Mouse (Mus musculus) stomach, embryonic 15.5 days (tissue): ENCODE results near the gene Slc25a34. TPM values are rescaled to one million over a fixed set of nuclear protein-coding genes. Genes with fewer than 3 reads are reported as not detected.

Experiments used
- ATAC-seq: fragments of 200-750 bp; cut with Nextera tagmentation; 2 replicates; pipeline ENCODE4 v1.8.0; 2017; ENCODE audit warnings: low read depth, moderate number of reproducible peaks, moderate TSS enrichment; ENCODE audit not compliant: insufficient read depth, low FRiP score
- H3K27ac ChIP-seq: fragments of 300-500 bp; sonication (generic); 2 replicates; pipeline ENCODE4 v1.5.1; 2015; ENCODE audit warnings: mild to moderate bottlenecking, inconsistent platforms
- H3K27me3 ChIP-seq: fragments of 300-500 bp; sonication (generic); replicated peaks from 2 replicates; pipeline ENCODE4 v1.6.1; 2015; ENCODE audit warnings: inconsistent platforms
- H3K36me3 ChIP-seq: fragments of 300-500 bp; sonication (generic); 2 replicates; pipeline ENCODE4 v1.6.1; 2015; ENCODE audit warnings: inconsistent platforms
- H3K4me1 ChIP-seq: fragments of 300-500 bp; sonication (generic); 2 replicates; pipeline ENCODE4 v1.6.1; 2015; ENCODE audit warnings: inconsistent platforms
- H3K4me2 ChIP-seq: fragments of 300-500 bp; sonication (generic); 2 replicates; pipeline ENCODE4 v1.6.1; 2015; ENCODE audit warnings: mild to moderate bottlenecking, inconsistent platforms
- H3K4me3 ChIP-seq: fragments of 300-500 bp; sonication (generic); replicated peaks from 2 replicates; pipeline ENCODE4 v1.5.1; 2015; ENCODE audit warnings: inconsistent platforms
- H3K9ac ChIP-seq: fragments of 300-500 bp; sonication (generic); 2 replicates; pipeline ENCODE4 v1.6.1; 2015; ENCODE audit warnings: inconsistent platforms
- H3K9me3 ChIP-seq: fragments of 300-500 bp; sonication (generic); 2 replicates; pipeline ENCODE4 v1.6.1; 2016; ENCODE audit warnings: inconsistent platforms
- whole genome bisulfite sequencing: fragments of 180-500 bp; shearing (Covaris S2); methylation state at CpG from one replicate; pipeline ENCODE4 v1.1.7; 2015; 5-methylcytosine and 5-hydroxymethylcytosine counted together
- polyA plus RNA-seq: library from polyadenylated mRNA; unstranded; fragments of >200 nt; fragmentation: Nextera tagmentation; extraction: Ambion mirVana; gene quantifications from 2 replicates; pipeline ENCODE4 v1.2.1, GENCODE M21; 2015

The Slc25a34 gene
- polyA plus RNA-seq, 1 experiment from 2014 or later = 0.71 TPM

DNA sequence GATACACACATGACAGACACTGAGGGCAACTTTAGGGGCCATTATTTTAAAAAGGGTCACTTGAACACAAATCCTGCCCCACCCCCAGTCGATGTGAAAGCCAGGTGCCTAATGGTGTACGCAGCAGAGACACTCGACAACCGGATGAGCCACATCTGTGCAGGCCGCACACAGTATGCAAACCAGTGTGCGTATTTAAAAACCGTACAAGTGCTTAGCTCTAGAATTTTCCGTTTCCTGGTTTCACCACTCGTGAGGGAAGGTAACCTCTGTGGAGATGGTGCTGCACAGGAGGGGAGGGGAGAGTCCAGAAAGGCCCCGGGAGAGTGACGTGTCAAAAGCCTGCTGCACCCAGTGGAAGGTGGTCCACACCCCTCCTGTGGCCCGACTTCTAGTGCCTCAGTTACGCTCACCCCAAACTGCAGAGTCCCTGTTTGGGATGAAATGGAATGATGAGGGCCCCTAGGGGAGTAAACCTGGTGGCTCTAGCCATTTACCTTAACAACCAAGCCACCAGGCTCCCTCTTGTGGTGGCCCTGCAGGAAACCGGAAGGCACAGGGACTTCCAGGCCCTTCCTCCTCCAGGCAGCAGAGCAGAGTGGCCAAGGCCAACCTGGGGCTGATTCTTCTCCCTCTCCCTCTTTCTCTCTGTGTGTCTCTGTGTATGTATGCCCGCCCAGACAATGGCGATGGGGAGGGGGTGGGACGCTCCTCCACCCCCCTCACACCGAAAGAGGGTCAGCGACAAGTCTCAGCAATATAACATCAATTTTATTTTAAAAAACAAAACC is 1.6 kb upstream of the Slc25a34 start:
- no peak for ATAC-seq

DNA sequence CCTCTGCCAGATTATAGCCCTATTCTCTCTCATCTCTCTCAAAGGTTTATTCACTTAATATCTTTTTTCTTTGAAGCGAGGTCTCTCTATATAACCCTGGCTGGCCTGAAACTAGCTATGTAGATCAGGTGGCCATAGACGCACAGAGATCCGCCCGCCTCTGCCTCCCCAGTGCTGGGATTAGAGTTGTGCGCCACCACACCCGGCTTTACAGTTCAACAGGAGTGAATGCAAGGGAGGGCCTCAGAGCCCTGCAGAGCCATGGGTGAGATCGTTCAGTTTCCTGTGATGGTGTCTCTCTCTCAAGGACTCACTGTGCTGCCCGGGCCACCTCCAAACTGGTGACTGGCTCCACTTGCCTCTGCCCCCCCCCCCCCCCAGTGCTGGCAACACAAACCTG is 513 bp upstream of the Slc25a34 start:
- Histone ChIP-seq H3K27ac (no peak overlapping the region), H3K9ac (no peak overlapping the region), H3K4me3 (no peak overlapping the region), H3K27me3 (no peaks in the 10 kb centered on the region), H3K4me2 (no peak overlapping the region), H3K36me3 (peaks cover 4% of the 10 kb centered on the region; the same call in 1 of the 2 replicates), H3K9me3 (no peaks in the 10 kb centered on the region), H3K4me1 (peaks cover 10% of the 10 kb centered on the region)
- no peak; the same call in 1 of the 2 replicates for ATAC-seq
- WGBS = 88% methylated on average over 8 of the region's 8 CpGs

More for the DNA sequence above, 1.6 kb upstream of the Slc25a34 start:
- Histone ChIP-seq H3K27ac (no peak overlapping the region), H3K4me3 (no peak overlapping the region), H3K27me3 (no peaks in the 10 kb centered on the region), H3K4me2 (no peak overlapping the region), H3K9me3 (no peaks in the 10 kb centered on the region), H3K36me3 (peaks cover 13% of the 10 kb centered on the region; the same call in 1 of the 2 replicates), H3K9ac (no peak overlapping the region), H3K4me1 (peaks cover 10% of the 10 kb centered on the region)
- 71% methylated on average over 19 of the region's 19 CpGs for WGBS

DNA sequence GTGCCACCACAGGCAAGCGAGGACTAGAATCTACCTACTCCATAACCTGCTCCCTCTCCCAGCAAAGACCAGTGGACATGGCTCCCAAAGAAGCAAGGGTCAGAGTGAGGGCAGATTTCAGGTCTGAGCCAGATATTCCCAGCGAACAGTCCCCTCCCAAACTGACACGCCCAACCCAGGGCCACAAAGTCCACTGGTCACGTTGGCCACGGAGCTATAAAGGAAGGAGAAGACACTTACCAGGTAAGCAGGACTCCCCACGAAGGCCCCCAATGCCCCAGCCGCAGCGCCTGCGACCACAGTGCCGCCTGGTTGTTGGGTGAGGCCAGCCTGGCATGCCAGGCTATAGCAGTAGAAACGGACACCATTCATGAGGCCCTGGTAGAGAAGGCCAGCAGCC is 584 bp downstream of the Slc25a34 start:
- peaks cover 16% of the 10 kb centered on the region for H3K4me1 ChIP-seq
- no peak overlapping the region for H3K4me3 ChIP-seq
- H3K36me3 ChIP-seq = peaks cover 3% of the 10 kb centered on the region; the same call in 1 of the 2 replicates
- ATAC-seq = no peak
- H3K27ac ChIP-seq = no peak overlapping the region
- no peak overlapping the region for H3K4me2 ChIP-seq
- no peaks in the 10 kb centered on the region for H3K27me3 ChIP-seq
- no peak overlapping the region for H3K9ac ChIP-seq
- H3K9me3 ChIP-seq = no peaks in the 10 kb centered on the region
- 76% methylated on average over 11 of the region's 11 CpGs for whole genome bisulfite sequencing

DNA sequence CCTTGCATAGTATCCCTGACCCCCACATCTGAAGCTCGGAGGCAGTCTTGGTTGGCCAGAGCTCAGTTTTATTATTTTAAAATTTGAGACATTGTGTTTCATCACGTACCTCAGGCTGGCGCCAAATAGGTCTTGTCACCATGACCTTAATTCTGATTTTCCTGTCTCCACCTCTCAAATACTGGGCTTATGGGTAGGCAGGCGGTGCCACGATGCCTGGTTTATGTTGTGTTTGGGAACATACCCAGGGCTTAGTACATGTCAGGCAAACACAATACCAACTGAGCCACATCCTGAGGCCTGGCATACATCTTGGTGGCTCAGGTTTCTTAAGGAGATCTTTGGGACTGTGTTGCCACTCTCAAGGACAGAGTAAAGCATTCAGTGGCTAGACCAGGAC is 1.0 kb downstream of the Slc25a34 start:
- Histone ChIP-seq H3K4me1 (peaks cover 21% of the 10 kb centered on the region), H3K9ac (no peak overlapping the region), H3K36me3 (peaks cover 3% of the 10 kb centered on the region; the same call in 1 of the 2 replicates), H3K4me3 (no peak overlapping the region), H3K9me3 (no peaks in the 10 kb centered on the region), H3K27ac (no peak overlapping the region), H3K4me2 (no peak overlapping the region), H3K27me3 (no peaks in the 10 kb centered on the region)
- ATAC-seq = no peak
- WGBS = 77% methylated on average over 5 of the region's 5 CpGs

DNA sequence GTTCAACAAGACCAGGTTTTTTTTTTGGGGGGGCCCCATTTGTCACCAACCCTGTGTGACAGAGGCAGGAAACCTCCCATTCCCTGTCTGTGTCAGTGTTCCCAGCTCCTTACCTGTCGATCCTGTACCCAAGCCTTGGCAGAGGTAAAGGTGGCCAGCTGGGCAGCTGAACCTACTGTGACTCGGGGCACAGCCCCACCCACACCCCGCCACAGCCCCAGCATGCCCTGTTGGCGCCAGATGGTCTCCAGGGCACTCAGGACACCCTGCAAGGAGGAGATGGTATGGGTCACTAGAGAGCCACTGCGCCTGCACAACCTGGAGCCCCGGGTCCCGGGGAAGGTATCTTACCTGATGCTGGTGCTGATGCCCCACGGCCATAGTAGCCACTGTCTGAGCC is 1.5 kb downstream of the Slc25a34 start:
- H3K27me3 ChIP-seq = no peaks in the 10 kb centered on the region
- no peak overlapping the region for H3K9ac ChIP-seq
- no peak for ATAC-seq

DNA sequence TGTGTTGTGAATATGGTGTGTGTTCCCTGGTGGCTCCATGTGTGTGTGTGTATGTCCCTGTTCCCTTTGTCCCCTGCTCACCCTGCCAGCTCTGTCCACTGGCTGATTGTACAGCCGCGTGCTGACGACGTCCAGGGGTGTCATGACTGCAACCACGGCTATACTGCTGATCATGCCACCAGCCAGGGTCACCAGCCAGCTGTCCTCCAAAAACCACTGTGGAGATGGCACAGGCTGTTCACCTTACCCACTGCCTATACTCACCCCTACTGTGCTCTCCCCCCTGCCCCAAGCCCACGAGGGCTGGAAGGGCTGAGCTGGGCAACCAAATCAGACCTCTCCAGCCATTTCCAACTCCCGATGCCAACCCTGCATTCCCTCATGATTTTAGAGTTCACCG is 2.3 kb downstream of the Slc25a34 start:
- H3K9ac ChIP-seq = no peak overlapping the region
- H3K4me3 ChIP-seq = no peak overlapping the region
- no peaks in the 10 kb centered on the region for H3K9me3 ChIP-seq
- H3K4me1 ChIP-seq = peaks cover 25% of the 10 kb centered on the region
- no peak overlapping the region for H3K4me2 ChIP-seq
- 83% methylated on average over 8 of the region's 8 CpGs for WGBS
- no peak overlapping the region for H3K27ac ChIP-seq
- H3K36me3 ChIP-seq = no peaks in the 10 kb centered on the region
- no peak for ATAC-seq
- H3K27me3 ChIP-seq = no peaks in the 10 kb centered on the region

More for the DNA sequence above, 1.5 kb downstream of the Slc25a34 start:
- no peaks in the 10 kb centered on the region for H3K9me3 ChIP-seq
- H3K4me2 ChIP-seq = no peak overlapping the region
- peaks cover 25% of the 10 kb centered on the region for H3K4me1 ChIP-seq
- H3K4me3 ChIP-seq = no peak overlapping the region
- 0 out of 2 replicates have a peak, but pooled peaks cover 3% of the 10 kb centered on the region for H3K36me3 ChIP-seq
- 83% methylated on average over 8 of the region's 8 CpGs for WGBS
- H3K27ac ChIP-seq = no peak overlapping the region

DNA sequence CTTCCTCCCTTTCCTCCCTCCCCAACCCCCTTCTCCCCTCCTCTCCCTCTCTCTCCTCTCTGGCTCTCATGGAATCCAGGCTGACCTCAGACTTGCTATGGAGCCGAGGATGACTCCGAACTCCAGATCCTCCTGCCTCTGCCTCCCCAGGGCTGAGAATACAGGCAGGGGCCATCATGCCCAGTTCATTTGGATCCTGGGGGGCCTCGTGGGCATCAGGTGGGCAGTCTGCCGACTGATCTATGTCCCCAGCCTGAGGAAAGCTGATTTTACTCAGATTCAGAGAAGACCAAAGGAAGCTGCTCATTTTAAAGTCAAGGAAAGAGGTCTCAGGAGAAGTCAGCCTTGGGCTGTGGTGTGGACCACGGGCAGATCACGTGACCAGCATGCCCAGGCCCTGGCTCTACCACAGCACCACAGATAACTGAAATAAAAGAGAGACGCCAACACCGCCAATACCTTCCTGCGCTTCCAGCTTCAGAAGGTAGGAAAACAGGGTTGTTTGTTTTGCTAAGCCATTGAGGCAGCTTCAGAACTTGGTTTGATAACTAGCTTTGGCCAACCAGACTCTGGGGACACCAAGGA is 4.2 kb downstream of the Slc25a34 start:
- Histone ChIP-seq H3K36me3 (no peaks in the 10 kb centered on the region), H3K9ac (no peak overlapping the region), H3K4me3 (no peak overlapping the region), H3K27ac (no peak overlapping the region), H3K27me3 (no peaks in the 10 kb centered on the region), H3K9me3 (no peaks in the 10 kb centered on the region), H3K4me1 (peaks cover 25% of the 10 kb centered on the region), H3K4me2 (no peak overlapping the region)
- ATAC-seq = no peak
- 84% methylated on average over 9 of the region's 9 CpGs for WGBS

DNA sequence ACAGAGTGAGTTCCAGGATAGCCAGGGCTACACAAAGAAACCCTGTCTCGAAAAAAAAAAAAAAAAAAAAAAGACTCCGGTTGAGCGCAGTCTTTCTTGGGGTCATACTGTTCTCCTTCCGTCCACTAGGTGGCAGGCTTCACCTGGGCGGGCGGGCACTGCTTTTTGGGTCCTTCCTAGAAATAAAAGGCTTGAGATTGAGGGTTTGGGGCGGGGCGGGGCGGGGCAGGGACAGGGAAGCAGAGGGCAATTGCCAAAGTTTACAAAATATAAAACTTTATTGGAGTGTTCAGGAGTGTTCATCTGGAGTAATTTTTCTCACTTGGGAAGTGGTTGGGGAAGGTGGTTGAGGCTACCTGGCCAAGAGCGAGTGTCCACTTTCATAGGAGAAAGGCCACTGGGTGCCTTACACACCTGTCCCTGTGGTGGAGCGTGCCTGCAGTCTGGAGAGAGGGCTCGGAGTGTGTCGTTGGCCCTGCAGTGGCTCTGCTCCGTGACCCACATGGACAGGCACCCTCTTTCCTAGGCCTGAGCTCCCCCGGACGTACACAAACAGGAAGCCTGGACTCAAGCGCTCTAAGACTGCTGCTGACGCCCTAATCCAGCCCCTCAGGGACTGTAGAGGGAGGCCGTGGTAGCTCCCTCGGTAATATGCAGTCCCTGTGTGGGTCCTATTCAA is 4.9 kb downstream of the Slc25a34 start, which contains the start of gene Tmem82:
Tmem82 (minus strand) TSS at position 69 of the 679 bp plus-strand sequence.
- no peak within 1 kb of the TSS for H3K27ac ChIP-seq
- WGBS = 32% methylated on average over 20 of the region's 20 CpGs

DNA sequence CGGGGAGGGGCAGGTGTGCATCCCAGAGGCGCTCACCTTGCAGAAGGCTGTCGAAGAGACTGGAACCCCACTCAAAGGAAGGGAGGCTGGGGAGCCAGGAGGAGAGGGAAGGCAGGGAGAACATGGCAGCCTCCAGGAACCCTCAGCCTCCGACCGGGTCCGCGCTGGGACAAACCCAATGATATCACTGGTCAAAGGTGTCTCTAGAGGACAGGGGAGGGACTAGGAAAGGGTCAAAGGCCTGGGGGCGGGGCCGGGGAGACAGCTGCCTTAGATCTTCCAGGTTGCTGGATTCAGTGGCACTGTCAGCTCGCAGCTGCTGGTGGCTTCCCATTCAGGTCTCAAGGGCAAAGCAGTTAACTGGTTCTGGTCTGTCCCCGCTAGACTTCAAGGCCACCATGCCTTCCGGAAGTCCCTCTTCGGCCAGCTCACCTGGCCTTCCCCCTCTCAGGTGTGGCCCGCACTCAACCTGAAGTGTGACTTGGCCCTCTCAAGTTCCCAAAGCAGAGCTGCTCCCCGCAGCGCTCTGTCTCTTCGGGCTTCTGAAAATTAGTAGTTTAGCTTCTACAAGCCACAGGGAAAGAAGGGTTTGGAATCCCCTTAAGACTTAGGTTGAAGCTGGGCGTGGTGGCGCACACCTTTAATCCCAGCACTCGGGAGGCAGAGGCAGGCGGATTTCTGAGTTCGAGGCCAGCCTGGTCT is 5.6 kb downstream of the Slc25a34 start:
- Histone ChIP-seq H3K9ac (no peak overlapping the region), H3K36me3 (no peaks in the 10 kb centered on the region), H3K4me1 (peaks cover 17% of the 10 kb centered on the region), H3K27ac (no peak overlapping the region), H3K27me3 (no peaks in the 10 kb centered on the region), H3K4me2 (peak overlapping the region; percentile 61), H3K4me3 (peak overlapping the region; percentile 29), H3K9me3 (no peaks in the 10 kb centered on the region)
- 16% methylated on average over 22 of the region's 22 CpGs for WGBS
- peak; percentile 23; the same call in 1 of the 2 replicates for ATAC-seq

More for the DNA sequence above, 4.9 kb downstream of the Slc25a34 start, which contains the start of gene Tmem82:
- H3K9me3 ChIP-seq = no peaks in the 10 kb centered on the region
- peak within 1 kb of the TSS; percentile 61 for H3K4me2 ChIP-seq
- no peaks in the 10 kb centered on the region for H3K36me3 ChIP-seq
- H3K4me3 ChIP-seq = peak within 1 kb of the TSS; percentile 29
- peaks cover 23% of the 10 kb centered on the region for H3K4me1 ChIP-seq
- no peak for ATAC-seq
- H3K9ac ChIP-seq = no peak within 1 kb of the TSS
- H3K27me3 ChIP-seq = no peaks in the 10 kb centered on the region

DNA sequence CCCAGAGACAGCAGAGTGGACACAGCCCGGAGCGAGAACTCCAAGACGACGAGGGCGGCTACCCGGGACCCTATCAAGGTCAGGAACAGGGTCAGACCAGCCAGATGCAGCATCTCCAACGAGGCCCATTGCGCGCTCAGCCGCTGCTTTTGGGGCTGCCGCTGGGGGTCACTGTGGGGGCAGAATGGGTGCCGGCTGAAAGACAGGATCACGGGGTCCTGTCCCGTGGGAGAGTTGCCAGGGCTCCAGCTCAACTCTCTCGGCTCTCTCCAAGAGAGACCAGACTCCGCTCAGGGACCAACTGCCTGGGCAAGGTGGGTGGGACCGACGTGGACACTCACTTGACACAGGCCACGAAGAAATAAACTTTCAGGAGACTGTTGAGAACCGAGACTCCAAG is 6.3 kb downstream of the Slc25a34 start:
- peak overlapping the region; percentile 29 for H3K4me3 ChIP-seq
- ATAC-seq = no peak
- H3K4me1 ChIP-seq = peaks cover 16% of the 10 kb centered on the region
- 8% methylated on average over 20 of the region's 20 CpGs for WGBS
- H3K36me3 ChIP-seq = no peaks in the 10 kb centered on the region
- no peak overlapping the region for H3K27ac ChIP-seq
- peak overlapping the region; percentile 61 for H3K4me2 ChIP-seq
- H3K9ac ChIP-seq = no peak overlapping the region
- H3K9me3 ChIP-seq = no peaks in the 10 kb centered on the region
- no peaks in the 10 kb centered on the region for H3K27me3 ChIP-seq

DNA sequence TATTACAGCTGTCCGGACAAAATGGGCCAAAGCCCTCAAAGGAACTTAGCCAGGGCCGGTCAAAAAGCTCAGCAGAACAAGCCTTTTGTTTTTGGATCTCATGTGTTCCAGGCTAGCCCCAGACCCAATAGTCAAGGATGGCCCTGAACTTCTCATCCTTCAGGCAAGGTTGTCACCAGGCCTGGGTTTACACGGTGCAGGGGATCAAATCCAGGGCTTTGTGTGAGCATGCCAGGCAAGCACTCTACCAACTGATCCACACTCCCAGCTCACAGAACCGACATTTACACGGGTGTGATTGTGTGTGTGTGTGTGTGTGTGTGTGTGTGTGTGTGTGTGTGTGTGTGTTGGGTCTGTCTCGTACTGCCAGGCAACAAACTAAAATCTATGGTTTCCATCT is 6.8 kb downstream of the Slc25a34 start:
- no peaks in the 10 kb centered on the region for H3K36me3 ChIP-seq
- no peak overlapping the region for H3K4me3 ChIP-seq
- 76% methylated on average over 6 of the region's 6 CpGs for WGBS
- H3K27ac ChIP-seq = no peak overlapping the region
- no peaks in the 10 kb centered on the region for H3K9me3 ChIP-seq
- H3K4me2 ChIP-seq = no peak overlapping the region; the same call in 1 of the 2 replicates
- no peak for ATAC-seq
- no peaks in the 10 kb centered on the region for H3K27me3 ChIP-seq
- peaks cover 16% of the 10 kb centered on the region for H3K4me1 ChIP-seq
- no peak overlapping the region for H3K9ac ChIP-seq
